Mouse (Mus musculus): ENCODE measurements around the gene Sit1.

GRCm38 (mm10) chr4:43441639-43442038, 41.9 kb downstream of the Sit1 start, which contains the start of gene Tesk1:
- TF ChIP-seq POLR2A (IDR thresholded peaks at IDR 0.05; ENCODE audit: insufficient read depth, low read length) (no peak), CTCF (IDR thresholded peaks at IDR 0.05; ENCODE audit: low read depth, low read length) (no peak), EP300 (IDR thresholded peaks at IDR 0.05; ENCODE audit: insufficient read depth, low read depth, low read length) (no peak)
